Mouse (Mus musculus) layer of hippocampus, postnatal 14 days (tissue): ENCODE measurements around the gene Ncl. TPM values are rescaled to one million over a fixed set of nuclear protein-coding genes. Genes with fewer than 3 reads are reported as not detected.

Experiments
- DNase-seq, 2 experiments: peaks; one replicate each; pipeline ENCODE4 v3.0.0; 2021 to 2022; ENCODE audit warnings: low spot score in 2 of 2, mixed read lengths in 1 of 2
- long read RNA-seq, 2 experiments: library from polyadenylated mRNA; stranded (forward); transcript quantifications; one replicate each; pipeline ENCODE4 v2.0.0; 2021
- total RNA-seq, 2 experiments: library from RNA; stranded (reverse); gene quantifications; 2 replicates each; pipeline ENCODE4 v1.2.3; 2021

The Ncl gene
- total RNA-seq, result 100 to 1,000 TPM; 156 to 157 TPM
- long read RNA-seq, experiment 1, full-length matches to known transcripts, result 103 of 142 reads
- long read RNA-seq, experiment 1, partial matches to known transcripts, result 21 of 142 reads
- long read RNA-seq, experiment 1, other reads (novel, unspliced or antisense), result 18 of 142 reads
- long read RNA-seq, experiment 2, full-length matches to known transcripts, result 96 of 141 reads
- long read RNA-seq, experiment 2, partial matches to known transcripts, result 34 of 141 reads
- long read RNA-seq, experiment 2, other reads (novel, unspliced or antisense), result 11 of 141 reads

DNA sequence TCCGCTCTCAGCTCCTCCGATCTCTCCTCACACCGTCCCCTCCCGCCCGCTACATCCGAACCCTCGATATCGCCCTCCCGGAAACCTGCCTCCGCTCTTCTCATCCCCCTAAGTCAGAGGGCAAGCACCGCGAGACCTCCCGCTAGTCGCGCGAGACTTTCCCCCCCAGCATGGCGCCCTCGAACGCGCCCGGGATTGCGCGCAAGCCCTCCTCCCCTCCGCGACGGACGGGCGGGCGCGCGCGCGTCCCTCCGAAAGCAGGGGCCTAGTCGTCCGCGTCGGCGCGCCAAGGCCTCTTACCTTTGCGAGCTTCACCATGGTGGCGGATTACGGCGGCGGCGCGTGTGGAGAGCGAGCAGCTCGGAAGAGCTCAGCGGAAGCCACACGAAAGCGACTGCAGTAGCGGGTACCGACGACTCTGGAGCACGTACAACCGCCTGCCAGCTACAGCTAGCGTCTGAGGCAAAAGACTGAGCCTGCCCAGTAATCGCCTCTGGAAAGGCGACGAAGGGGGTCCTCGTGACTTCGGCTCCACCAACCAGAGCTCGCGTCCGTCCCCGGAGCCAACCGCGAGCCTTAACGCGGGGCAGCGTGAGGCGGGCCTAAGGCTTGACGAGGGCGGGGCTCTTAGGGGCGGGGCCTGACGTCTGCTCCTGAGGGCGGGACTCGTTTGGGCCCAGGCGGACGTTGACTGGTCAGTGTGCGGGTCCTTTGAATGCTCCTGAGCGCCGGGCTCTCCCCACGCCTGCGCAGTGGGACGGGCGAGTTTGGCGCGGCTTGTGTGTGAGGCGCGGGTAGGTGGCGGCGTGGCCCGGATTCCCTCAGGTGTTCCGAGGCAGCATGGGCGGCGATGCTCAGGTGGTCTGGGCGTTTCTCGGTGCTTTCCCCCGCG is at the start of gene Ncl:
Ncl (minus strand) TSS at position 495 of the 892 bp plus-strand sequence.
- peak; percentile 94 to 98 for DNase-seq

DNA sequence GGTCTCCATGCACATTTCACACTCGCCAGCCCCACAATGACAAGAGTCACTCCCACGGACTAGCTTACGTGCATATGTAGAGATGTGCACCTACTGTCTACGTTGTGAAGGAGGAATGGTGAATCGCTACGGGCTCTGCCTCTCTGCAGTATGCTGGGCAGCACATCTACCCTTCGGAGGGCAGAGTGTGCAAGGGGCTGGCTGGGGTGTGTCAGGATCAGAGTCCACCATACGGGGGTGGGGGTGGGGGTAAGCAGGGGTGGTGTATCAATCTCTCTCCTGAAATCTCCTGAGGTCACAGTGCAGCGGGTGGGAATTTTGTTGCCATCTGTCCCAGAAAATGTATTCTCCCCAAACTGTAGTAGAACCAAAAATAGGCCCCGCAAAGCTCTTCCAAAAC is 49.3 kb upstream of the Ncl start:
- no peak for DNase-seq

DNA sequence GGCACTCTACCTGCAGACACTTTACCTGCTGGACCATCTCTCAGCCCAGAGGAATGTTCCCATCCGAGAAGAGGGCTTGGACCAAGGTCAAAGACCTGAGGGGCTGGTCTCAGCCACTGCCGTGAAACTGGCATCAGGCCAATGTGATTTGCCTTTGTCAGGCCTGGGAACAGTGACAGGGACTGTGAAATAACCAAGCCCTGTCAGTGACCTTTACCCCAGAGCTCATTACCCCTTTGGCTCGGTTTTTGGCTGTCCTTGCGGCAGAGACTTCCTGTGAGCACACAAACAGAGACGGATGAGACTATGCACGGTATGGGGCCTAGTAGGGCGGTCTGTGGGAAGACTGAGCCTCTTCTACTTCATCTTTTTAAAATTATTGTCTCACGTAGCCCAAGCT is 47.7 kb upstream of the Ncl start:
- no peak for DNase-seq

DNA sequence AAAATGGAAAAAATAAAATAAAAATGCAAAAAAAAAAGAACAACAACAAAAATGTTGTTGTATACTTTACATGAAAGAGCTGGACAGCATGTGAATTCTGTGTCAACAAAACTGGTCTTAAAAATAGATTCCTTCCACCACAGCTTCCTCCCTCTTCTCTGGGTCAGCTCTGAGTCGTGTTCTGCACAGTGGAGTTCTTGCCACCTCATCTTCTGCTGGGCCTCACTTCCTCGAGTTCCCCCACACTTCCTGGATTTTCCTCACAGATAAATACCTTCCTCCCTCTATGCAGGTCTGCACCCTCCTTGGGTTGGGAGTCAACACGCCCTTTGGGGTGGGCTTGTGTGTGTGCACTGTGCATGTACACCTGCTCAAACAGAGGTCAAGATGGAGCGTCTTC is 47.1 kb upstream of the Ncl start:
- DNase-seq, result no peak

DNA sequence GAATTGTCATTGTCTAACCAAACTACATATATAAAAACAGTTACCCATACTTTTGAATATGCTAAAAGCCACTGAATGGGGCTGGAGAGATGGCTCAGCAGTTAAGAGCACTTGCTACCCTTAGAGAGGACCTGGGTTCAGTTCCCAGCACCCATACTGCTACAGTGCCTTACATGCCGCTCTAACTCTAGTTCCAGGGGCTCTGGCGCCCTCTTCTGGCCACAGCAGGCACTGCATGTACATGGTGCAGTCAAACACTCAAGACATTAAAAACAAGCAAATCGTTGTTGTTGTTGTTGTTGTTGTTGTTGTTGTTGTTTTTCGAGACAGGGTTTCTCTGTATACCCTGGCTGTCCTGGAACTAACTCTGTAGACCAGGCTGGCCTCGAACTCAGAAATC is 45.6 kb upstream of the Ncl start:
- DNase-seq, result no peak

DNA sequence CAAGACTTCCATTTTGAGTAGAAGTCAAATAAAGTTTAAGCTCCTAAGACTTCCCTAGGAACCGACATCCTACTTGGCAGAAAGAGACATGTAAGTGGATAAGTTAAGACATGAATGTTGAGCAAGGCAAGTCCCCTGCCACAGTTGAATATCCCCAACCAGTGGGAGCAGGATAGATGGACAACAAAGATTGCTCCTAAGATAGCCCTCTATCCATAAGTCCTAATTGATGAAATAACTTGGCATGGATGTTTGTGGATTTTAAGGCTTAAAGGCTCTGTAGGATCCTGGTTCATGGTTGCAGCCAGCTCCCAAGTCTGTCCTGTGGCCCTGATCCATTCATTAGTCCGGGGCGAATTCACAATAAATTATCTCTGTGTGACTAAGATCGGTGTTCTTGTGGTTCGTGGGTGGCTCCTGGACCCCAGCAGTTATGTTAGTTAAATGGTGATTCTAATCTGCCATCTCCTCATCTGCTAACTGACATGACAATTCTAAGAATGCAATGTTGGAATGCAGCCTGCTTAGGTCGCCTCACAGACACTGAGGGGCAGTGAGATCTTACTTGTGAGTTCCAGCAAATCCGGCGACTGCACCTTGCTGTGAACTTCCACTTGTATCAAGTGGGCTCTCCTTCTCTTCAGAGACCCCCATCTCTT is 41.0 kb upstream of the Ncl start:
- no peak for DNase-seq

DNA sequence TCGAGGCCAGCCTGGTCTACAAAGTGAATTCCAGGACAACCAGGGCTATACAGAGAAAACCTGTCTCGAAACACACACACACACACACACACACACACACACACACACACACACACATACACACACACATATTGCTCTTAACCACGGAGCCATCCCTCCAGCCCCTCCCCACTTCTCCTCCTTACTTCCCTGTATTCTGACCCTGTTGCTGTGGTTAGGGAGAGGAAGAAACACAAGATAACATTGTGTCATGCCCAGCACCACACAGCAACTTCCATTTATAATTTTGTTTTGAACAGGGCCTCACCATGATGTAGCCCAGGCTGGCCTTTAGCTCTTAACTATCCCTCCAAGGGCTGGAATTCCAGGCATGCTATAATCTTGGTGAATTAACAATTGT is 40.1 kb upstream of the Ncl start:
- DNase-seq, result no peak

DNA sequence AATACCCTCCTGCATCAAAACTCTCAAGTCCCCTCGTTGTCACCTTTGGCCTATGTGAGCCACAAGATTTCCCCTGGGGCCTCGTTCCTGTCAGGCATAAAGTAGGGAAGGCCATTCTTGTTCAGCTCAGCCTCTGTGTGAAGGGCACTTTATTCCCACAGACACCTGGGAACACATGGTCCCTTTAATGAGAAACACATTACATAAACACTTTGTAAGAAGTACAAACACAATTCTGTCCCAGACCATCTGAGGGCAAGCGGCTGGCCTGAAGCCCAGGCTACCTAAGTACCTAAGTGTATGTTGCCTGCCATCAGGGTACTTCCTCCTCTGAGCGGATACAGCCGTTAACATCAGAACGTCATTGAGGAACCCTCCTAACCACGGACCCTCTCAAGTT is 39.0 kb upstream of the Ncl start:
- DNase-seq, result no peak

DNA sequence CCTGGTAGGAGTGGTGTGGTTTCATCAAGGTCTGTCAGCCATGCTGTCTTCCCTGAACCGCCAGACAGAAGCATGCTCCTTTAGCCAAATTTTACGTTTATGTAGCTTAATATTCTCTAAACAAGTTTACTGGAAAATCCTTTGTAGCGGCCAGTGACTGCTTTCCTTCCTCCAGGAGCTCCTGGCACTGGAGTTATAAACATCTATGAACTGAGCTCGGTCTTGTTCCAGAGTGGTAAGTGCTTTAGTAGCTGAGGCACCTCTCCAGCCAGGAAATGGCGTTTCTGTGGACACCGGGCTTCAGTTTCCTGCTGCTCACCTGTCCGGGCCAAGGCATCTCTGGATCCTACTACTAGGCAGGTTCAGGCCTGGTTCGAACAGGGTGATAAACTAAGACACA is 38.4 kb upstream of the Ncl start:
- DNase-seq, result no peak

DNA sequence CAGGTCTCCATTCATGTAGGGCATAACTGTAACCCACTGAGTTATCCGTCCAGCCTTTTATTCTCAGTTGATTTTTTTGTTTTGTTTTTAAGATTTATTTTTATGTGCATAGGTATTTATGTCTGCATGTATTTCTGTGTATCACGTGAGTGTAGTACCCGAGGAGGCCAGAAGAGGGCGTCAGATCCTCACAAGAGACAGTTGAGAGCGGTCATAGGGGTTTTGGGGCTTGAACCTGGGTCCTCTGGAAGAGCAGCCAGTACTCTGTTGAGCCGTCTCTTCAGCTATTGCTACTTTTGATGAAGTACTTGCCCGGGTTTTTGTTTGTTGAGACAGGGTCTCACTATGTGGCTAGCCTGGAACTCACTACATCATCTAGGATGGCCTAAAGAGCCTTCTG is 36.7 kb upstream of the Ncl start:
- DNase-seq, result no peak

DNA sequence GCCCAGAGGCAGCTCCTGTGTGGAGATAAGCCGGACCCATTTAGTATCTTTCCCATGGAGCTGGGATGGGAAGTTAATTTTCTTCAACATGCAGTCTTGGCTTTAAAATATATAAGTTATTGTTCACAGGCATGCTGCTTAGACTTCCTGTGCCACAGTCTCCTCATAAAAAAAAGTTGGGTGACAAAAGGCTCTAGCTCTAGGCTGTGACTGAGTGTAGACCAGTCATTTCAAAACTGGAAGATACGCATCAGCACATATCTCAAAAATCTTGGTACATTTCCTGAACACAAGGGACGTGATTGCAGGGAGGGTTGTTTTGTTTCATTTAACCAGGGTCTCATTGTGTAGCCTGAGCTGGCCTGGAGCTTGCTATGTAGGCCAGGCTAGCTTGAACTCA is 35.0 kb upstream of the Ncl start:
- DNase-seq, result no peak

DNA sequence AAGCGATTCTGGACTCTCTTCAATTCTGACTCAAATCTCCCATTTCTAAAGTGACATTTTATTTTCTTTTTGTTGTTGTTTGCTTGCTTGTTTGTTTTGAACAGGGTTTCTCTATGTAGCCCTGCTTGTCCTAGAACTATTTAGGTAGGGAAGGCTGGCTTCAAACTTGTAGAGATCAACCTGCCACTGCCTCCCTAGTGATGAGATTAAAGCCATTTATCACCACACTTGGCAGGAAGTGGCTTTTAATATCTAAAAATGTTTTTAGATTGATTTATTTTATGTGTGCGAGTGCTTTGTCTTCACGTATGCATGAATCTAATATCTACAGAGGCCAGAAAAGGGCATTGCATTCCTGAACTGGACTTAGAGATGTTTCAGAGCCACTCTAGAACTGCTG is 34.0 kb upstream of the Ncl start:
- DNase-seq, result no peak

DNA sequence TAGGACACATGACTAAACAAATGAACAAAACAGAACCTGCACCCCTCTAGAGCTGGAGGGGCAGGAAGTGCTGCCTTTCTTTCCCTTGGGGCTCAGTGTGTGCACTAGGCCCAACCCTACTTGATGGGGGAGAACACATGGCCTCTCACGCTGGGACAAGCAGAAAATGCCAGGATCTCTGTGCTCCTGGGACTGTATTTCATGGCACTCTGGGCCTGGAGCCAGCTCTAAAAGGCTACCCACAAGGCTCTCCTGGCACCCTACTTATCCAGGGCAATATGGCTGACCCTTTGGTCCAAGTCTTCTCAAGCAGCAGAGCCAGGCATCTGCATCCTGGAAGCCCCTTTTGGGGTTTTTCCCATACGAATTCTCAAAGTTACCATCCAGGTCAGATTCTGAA is 32.2 kb upstream of the Ncl start:
- no peak for DNase-seq

DNA sequence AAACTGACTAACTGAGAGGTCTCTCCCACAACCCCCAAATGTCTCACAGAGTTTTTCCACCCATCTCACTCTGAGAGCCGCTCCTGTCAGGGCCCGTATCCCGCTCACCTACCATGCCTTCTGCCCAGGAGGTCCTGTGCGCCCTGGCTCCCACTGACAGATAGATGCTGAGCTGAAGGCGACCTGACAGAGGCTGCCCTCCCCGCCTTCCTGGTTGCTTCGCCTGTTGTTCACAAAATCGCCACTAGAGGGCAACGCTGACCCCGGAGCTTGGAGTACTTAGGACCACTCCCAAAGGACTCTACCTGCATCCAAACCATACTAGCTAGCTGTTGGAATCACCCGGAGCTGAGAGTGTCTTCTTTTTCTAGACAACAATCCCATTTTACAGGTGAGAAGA is 30.0 kb upstream of the Ncl start:
- peak; percentile 64 to 72 for DNase-seq

DNA sequence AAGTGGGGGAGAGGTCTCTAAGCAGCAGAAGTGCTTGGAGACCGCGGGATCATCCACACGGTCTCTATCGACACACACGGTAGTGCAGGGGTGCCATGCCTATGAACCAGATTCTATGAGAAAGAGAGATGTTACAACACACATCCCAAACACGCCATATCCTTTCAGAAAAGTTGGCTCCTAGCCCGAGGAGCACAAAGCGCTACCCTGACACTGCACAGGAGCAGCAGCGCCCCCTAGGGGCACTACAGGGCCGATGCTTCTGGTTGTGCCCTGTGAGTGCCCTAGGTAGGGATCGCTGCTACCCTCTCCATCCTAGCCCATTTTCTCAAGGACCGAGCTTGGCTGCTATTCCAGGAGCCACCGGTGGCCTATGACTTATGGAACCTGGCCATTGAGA is 21.8 kb upstream of the Ncl start:
- DNase-seq, result no peak

DNA sequence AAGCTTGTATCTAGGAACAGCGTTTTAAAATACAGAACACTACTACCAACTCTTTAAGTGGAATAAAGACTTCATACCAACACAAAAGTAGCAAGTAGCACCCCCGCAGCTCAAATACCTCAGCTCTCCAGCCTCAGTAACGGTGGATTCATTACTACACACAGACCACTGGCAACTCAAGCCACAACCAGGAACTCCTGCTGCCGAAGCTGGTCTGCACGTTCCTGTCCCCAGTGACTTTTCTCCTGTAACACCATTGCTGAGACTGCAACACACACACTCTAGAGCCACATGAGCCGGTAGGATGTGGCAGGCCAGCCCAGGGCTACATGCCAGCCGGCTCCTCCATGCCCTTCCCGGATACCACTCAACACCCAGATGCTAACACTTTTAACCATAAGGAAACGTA is 20.0 kb upstream of the Ncl start:
- no peak for DNase-seq

DNA sequence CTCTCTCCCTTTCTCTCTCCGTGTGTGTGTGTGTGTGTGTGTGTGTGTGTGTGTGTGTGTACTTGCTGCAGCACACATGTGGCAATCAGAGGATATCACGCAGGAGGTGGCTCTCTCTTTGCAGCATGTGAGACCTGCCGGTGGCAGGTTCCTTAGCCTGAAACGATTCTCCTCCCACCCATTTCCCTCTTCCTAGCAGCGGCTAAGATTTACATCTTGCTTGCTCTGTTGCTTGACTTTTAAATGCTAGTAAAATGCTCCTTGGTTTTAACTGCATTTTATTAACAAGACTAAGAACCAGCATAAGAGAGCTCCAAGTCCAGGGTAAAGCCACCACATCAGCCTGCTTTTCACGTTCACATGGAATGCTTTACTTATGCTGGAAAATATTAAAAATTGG is 19.5 kb upstream of the Ncl start:
- no peak for DNase-seq

DNA sequence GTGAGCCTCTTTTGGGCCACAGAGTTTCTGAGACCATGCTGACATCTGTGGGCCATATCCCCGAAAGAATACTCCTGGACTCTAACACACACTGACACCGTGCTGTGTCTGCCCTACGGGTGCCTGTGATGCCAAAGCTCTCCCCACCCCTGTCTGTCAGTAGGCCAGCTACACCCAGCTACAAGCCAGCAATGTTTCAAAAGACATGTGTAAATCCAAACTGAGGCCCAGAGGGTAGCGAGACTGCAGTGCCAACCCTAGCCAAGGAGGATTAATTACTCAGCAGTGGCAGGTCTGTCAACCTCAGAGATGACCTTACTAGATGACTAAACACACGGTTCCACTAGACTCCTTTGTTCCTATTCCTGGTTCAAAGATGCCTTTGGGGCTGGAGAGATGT is 17.2 kb upstream of the Ncl start:
- no peak for DNase-seq

DNA sequence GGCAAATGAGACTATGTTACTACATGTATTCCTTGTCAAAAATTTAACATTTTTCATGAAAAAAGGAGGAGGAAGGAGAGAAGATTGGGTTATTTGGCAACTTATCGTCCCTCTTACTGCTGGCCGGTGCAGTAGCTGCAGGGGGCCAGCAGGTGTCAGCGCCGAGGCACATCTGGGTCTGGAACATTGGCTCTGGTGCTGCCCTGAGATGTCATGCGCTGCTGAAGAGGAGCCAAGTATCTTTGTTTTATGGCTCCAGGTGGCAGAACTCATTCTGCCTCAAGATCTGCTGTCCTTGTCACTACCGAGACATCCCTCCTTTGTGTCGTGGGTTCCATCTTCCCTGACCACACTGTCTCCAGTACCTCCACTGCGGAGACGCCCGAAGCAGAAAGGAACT is 12.8 kb upstream of the Ncl start:
- no peak for DNase-seq

DNA sequence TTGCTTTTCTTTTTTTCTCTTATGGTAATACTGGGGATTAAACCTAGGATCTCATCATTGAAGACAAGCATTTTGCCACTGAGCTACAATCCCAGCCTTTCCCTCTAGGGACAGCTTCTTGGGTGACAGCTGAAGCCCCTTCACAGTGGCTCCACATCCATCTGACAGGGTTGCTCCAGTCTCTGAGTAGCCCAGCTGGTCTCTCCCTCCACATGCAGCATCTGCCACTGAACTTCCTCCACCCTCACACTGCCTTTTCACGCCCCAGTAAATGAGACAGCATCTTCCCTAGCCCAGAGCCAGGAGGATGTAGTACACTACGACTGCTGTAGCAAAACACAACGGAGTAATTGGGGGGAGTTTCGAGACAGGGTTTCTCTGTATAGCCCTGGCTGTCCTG is 8.9 kb upstream of the Ncl start:
- DNase-seq, result no peak

DNA sequence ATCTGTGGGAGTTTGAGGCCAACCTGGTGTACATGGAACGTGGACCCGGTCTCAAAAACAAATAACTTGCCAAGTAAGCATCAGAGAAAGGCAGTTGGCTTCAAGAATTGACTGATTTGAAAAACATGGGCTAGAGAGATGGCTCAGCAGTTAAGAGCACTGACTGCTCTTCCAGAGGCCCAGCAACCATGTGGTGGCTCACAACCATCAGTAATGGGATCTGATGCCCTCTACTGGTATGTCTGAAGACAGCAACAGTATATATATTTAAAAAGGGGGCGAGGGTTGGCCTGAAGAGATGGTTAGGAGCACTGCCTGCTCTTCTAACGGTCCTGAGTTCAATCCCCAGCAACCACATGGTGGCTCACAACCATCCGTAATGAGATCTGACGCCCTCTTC is 4.5 kb upstream of the Ncl start:
- DNase-seq, result no peak

DNA sequence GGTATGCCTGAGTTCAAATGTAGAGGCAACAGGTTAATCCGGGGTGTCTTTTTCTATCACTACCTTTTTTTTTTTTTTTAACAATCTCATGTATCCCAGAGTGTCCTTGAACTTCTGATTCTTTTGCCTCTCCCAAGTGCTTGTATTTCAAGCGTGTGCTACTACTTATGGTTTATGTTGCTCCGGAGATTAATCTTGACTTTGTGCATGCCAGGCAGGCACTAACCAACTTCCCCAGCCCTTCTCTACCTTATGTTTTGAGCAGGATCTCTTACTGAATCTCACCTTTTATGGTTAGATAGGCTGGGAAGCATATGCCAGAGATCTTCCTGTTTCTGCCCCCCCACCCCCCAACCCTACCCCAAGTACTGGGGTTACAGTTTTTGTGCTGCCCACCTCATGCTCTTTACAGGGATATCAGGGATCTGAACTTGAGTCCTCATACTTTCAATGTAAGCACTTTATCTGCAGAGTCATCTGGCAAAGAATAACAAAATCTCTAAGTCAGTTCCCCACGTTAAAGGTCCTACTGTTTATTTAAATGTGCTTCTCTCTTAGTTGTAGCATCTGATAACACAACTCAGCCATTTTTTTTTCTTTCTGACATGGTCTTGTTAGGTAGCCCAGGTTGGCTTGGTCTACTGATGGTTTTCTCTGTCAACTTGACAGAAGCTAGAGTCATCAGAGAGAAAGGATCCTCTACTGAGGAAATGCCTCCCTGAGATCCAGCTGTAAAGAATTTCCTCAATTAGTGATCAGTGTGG is 2.8 kb upstream of the Ncl start:
- DNase-seq, result no peak
